Mouse (Mus musculus) olfactory bulb, adult 2 months (tissue): ENCODE measurements around the gene Gm45753.

Source experiments
- CTCF ChIP-seq: fragments of 200-500 bp; IDR thresholded peaks from 2 replicates; pipeline ENCODE4 v1.5.1; 2012; ENCODE audit warnings: low read depth, mild to moderate bottlenecking, low read length, moderate library complexity; ENCODE audit not compliant: insufficient read depth
- POLR2A ChIP-seq: fragments of 200-500 bp; IDR thresholded peaks from 2 replicates; pipeline ENCODE4 v1.6.1; 2012; ENCODE audit warnings: mild to moderate bottlenecking, low read depth, low read length, moderate library complexity; ENCODE audit not compliant: insufficient read depth

GRCm38 (mm10) chr8:45235228-45235627 is 73.0 kb downstream of the Gm45753 start:
- TF ChIP-seq CTCF (no peak), POLR2A (no peak)
